Mouse (Mus musculus) fat pad, adult 2 months (tissue): Measurements from ENCODE around the gene Cpt1a.
A peak's percentile ranks its signal among the peaks of the same experiment; 100 is the strongest.

ENCODE experiments used
- DNase-seq: peaks from one replicate; pipeline ENCODE4 v3.0.0-alpha.2; 2011; ENCODE audit warnings: low read depth, low spot score; ENCODE audit errors: extremely low read depth

Cpt1a gene

GRCm38 (mm10) chr19:3324931-3325711, 3.0 kb downstream of the Cpt1a start:
- no peak for DNase-seq

- no peak for DNase-seq
These were observed 3.8 kb downstream of the Cpt1a start for GRCm38 (mm10) chr19:3325771-3326478.

GRCm38 (mm10) chr19:3326479-3327047, 4.4 kb downstream of the Cpt1a start:
- no peak for DNase-seq

DNA sequence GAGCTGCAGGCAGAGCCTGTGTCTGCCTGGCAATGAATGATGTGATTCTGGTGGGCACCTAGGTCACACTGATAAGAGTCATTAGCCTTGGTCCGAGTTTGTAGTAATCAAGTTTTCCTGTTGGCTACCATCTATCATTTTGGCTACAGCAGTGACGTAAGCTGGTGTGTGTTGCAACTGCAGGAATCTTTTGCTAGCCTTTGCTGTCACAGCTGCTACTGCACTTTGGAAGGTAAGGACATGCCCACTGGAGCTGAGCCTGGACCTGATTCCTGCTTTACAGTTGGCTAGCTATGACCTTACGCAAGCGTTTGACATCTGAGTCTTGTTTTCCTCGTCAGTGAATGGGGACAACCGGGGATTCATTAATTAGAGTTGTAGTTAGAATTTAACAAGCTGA, 11.1 kb downstream of the Cpt1a start:
- DNase-seq = peak; percentile 92

GRCm38 (mm10) chr19:3333694-3334515, 11.8 kb downstream of the Cpt1a start:
- peak; percentile 97 for DNase-seq

DNA sequence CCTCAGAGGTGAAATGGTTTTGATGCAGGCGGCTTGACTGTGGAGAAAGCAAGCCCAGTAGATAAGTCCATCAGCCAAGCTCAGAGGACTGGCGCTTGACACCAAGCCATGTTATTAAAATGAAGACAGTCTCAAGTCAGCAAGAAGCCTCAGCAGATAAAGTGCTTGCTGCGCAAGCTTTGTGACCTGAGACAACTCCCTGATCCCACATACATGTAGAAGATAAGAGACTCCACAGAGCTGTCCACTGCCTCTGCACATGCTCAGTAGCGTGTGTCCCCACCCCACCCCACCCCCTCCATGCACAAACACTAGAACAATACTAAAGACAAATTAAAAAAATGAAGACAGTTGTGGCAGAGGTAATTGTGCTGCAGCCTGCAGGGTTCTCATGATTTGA, 12.4 kb downstream of the Cpt1a start:
- no peak for DNase-seq

- no peak for DNase-seq
These were observed 13.8 kb downstream of the Cpt1a start for GRCm38 (mm10) chr19:3335917-3336316.

- DNase-seq = no peak
These were observed 14.5 kb downstream of the Cpt1a start for GRCm38 (mm10) chr19:3336485-3337255.

DNA sequence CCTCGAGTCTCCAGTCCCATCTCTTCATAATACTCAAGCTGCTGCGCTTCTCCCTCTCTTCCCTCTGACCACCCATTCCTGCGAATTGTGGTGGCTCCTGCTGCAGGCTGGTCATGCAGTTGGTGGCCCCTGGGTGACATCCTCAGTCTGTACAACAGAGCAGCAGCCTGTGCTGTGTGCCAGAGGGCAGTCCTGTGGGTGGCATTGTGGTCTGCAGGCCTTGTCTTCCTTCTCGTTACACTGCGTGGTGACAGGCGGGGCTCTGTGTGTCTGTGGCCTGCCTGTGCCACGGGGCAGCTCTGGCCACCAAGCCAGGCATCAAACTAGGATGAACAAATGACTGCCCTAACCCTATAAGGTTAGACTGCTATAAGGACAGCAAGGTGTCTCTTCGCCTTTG, 17.1 kb downstream of the Cpt1a start:
- DNase-seq = no peak

- DNase-seq = no peak
These were observed 18.9 kb downstream of the Cpt1a start for GRCm38 (mm10) chr19:3341021-3341420.

DNA sequence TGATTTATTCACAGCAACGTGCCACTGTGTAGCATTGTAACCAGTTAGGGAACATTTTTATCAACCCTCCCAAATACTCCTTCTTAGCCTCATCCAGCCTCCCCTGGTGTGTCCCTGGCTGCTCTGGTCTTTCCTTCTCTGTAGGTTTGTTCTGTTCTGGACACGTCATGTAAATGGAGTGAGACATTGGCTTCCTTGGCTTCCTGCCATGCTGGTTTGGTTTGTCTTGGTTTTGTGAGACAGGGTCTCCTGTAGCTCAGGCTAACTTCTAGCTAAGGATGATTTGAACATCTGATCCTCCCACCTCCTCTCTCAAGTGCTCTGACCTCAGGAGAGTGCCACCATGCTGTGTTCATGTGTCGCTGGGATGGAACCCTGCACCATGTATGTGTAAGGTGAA, 21.8 kb downstream of the Cpt1a start:
- DNase-seq = no peak

DNA sequence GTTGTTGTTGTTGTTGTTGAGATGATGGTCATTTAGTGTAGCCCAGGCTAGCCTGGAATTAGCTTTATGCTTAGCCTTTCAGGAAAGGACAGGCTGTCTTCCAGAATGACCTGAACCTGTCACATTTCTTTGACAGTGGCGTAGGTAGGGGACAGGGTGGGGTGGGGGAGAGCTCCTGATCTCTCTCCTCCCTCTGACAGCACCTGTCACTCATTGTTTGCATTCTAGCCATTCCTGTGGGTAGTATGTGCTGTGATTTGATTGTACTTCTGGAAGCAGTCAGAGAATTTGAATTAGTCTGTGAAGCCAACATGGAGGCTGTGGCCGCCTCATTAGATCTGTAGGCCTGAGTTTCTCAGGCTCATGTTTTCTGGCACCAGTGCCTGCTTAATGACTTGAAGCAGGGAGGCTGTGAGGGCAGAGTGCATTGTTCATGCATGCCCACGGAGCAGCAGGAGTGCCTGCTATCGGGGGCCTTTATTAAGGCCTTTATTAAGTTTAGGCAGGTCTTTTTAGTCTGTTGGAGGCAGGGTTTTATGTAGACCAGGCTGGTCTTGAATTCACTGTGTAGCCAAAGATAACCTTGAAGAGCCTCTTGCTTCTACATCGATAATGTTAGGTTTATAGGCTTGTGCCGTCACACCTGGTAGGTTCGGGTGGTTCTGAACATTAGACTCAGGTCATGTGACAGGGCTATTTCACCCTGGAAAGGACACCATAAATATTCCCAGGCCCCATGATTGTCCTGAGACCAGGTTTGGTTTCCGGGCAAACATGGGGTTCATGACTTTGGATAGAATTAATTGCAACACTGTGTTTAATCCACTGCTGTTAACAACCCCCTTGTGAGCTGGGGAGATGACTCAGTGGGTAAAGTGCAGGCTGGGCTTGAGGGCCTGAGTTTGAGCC, 22.8 kb downstream of the Cpt1a start:
- no peak for DNase-seq

- DNase-seq = no peak
These were observed 25.6 kb downstream of the Cpt1a start for GRCm38 (mm10) chr19:3347784-3348183.

- DNase-seq = peak; percentile 83
These were observed 31.4 kb downstream of the Cpt1a start for GRCm38 (mm10) chr19:3353415-3354111.

DNA sequence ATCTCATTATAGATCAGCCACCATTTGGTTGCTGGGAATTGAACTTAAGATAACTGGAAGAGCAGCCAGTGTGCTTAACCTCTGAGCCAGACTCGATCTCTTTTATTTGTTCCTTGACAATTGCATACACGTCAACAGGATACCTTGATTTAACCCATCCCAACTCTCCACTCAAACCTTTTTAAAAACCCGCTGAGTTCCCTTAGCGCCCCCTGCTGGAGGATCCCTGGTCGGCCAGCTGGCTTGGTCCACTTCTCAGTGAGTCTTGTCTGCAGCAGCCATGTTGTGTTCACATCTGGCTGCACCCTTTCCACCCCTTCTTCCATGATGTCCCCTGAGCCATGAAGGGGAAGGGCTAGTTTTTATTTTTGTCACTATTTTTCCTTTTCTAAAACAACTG, 33.0 kb downstream of the Cpt1a start:
- DNase-seq = no peak

DNA sequence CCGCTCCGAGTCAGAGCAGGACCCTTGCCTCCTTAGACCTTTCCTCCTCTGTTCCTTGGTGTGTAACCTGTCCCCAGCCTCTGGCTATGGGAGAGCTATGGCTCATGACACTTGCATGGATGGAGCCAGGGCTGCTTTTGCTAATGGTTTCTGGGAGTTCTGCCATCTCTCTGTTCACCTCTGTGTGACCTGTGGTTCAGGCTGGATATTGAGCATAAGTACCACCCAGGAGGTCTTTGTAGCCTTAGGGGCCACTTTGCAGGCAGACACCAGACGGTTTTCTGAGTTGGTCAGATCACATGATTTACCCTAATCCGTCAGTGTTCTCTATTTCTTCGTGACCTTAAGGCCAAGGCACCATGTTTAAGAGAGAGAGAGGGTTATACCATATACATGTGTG, 34.4 kb downstream of the Cpt1a start:
- no peak for DNase-seq

DNA sequence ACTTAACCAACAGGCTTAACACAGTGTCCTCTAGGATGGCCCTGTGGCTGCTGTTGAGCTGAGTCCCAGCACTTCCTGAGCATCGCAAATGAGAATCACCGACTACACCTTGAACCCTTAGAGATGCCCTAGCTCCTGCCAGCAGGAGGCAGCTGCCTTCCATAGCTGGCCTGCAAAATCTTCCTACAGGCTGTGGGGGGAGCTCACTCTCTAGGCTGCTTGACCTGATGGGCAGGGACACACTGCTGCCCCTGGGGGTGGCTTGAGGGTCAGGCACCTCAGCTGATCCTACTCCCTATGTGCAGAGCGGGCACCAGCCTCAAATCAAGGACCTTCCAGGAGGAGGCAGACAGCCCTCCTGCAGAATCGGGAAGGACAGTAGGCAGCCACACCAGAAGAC, 35.5 kb downstream of the Cpt1a start:
- DNase-seq = no peak

DNA sequence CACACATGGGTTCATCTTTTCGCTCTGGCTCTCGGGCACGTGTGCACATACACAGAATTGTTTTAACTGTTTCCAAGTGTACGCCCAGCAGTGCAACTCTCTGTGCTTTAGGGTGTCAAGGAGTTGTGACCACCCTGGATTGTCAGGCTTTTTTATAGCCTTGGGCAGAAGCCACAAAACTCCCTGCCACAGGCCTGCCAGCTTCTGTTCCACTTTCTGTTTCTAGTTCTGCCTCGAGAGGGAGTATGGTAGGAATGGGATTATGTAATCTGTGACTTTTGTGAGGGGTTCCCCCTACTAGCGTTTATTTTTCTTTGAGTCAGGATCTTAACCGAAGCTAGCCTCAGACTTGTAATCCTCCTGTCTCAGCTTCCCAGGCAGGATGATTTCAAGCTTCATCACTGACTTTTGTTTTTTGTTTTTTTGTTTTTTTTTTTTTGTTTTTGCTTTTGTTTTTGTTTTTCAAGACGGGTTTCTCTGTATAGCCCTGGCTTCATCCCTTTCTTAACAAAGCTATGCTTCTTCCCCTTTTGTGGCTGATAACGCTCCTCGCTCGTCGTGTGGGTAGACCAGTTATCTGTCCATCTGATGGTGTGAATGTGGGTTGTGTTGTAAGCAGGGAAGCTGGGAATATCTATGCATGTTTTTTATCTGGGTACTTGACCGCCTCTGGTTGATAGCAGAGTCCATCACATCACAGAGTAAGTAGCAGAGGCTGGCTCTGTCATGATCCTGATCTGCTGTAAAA, 37.9 kb downstream of the Cpt1a start:
- DNase-seq = no peak
